Mouse (Mus musculus): Measurements from ENCODE around the gene Ttc28.
"Not testable (repeated sequence)": the region's sequence is repeated elsewhere in the genome, so short reads cannot be mapped to it uniquely, and the experiment has no call there.

Ttc28 gene

DNA sequence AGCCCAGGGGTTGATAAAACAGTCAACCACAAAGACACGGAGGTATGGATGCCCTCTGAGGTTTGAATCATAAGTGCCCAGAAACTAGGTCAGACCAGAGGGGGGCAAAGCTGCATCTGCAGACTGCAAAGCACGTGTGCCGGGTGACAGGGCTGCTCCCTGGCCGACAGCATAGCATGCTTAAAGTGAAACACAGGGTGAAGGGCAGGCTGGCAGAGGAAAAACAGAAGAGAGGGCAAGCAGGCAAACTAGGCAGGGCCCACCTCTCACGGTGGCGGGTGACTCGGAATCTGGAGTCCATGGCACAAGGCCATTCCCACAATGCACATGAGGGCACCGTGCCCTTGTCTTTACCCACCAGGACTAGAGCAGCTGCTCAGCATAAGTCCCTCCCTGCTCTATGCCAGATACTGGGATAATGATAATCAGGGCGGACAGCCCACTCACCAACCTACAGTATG, 357.6 kb downstream of the Ttc28 start:
- DNase-seq (ENCODE audit: low spot score in 2 of 2) = no peak

DNA sequence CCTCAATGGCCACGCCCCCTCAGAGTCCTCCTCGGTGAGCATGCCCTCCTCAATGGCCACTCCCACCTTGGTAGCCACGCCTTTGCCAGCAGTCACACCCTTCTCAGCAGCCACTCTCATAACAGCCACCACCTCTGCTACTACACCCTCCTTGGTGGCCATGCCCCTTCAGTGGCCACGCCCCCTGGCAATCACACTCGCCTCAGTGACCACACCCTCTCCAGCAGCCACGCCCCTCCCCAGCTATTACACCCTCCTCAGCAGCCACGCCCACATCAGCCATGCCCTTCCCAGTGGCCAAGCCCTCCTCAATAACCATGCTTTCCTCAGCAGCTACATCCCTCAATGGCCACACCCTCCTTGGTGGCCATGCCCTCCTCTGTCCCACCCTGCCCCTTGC, 359.6 kb downstream of the Ttc28 start:
- peak; percentile 25 to 39 for DNase-seq (ENCODE audit: low spot score in 2 of 2)

- DNase-seq (ENCODE audit: low spot score in 2 of 2) = no peak
Observed at GRCm38 (mm10) chr5:111243447-111244040, 363.9 kb downstream of the Ttc28 start.

GRCm38 (mm10) chr5:111244061-111244460, 364.5 kb downstream of the Ttc28 start:
- no peak for DNase-seq (ENCODE audit: low spot score in 2 of 2)

- DNase-seq (ENCODE audit: low spot score in 2 of 2) = no peak
Observed at GRCm38 (mm10) chr5:111247571-111248265, 368.1 kb downstream of the Ttc28 start.

DNA sequence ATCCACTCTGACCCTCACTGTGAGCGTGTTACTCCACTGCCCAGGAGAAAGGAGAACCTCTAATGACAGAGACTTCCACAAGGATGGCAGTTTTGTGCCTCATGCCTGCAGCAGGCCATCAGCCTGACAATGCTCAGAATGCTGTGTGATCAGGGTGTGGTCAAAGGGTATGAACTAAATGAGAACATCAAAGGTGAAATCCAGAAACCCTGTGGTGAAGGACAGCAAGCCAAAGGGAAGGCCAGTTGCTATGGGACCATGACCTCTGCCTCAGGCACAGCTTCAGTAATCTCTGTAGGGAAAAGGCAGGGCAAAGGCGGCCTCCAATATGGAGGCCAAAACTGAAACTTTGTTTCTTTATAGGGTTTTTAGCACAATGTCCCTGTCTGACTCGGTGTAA, 372.5 kb downstream of the Ttc28 start:
- no peak for DNase-seq (ENCODE audit: low spot score in 2 of 2)

DNA sequence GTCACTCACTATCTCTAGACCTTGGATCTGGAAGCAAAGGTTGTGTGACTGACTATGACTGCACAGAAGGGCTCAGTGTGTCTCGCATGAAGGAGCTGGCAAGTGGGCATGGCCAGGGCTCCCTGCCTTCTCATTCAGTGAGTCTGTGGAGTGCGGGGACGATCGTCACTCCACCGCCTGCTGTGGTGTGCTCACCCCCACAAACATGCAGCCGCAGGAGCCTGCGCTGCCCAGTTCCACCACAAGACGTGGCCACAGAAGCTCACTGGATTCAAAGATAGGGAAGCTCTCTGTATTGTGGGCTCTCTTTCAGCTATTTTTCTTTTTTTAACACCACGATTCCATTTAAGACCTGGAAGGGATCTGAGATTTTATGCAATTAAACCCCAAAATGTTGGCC, 374.8 kb downstream of the Ttc28 start:
- no peak for DNase-seq (ENCODE audit: low spot score in 2 of 2)

DNA sequence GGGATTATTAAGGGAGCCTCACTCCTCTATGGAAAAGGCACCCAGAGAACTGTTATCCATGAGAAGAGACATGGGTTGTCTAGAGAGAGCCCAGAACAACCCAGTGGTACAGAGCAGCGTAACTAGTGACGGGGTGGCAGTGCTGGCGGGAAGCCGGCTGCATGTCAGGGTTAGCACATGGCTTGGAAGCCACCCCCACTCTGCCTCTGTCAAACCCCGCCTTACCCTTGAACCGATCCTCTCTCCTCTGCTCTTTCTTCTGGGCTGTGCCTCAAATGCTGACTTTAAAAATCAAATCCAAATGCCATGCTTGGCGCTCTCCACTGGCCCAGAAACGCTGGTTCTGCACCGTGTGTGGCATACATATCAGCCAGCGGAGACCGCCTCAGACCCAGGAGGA, 375.2 kb downstream of the Ttc28 start:
- DNase-seq (ENCODE audit: low spot score in 2 of 2) = no peak

DNA sequence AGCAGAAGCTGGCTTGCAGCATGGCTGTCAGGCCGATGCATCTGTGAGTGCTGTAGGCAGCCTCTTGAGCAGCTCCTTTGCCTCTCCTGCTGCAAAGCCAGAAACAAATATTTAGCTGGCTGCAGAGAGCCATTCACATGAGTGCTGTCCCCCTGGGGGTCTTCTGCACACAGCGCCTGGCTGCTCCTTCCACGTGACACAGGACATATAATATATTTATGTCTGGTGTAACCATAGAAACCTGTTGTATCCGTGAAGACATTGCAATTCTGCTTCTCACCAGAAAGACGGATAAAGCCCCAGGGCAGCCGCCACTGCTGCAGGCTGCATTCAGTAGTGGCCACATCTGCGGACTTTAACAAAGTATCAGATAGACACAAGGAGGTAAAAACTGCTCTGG, 376.6 kb downstream of the Ttc28 start:
- no peak for DNase-seq (ENCODE audit: low spot score in 2 of 2)

GRCm38 (mm10) chr5:111257127-111257526, 377.5 kb downstream of the Ttc28 start:
- DNase-seq (ENCODE audit: low spot score in 2 of 2) = no peak

DNA sequence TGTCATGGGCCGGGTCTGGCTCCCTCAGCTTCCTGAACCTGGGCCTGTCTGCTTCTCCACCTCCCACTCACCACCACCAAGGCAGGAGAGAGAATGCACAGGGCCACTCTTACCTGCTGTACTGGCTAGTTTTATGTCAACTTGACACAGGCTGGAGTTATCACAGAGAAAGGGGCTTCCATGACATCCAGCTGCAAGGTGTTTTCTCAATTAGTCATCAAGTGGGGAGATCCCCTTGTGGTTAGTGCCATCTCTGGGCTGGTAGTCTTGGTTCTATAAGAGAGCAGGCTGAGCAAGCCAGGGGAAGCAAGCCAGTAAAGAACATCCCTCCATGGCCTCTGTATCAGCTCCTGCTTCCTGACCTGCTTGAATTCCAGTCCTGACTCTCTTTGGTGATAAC, 381.6 kb downstream of the Ttc28 start:
- DNase-seq (ENCODE audit: low spot score in 2 of 2) = not testable (repeated sequence)

DNA sequence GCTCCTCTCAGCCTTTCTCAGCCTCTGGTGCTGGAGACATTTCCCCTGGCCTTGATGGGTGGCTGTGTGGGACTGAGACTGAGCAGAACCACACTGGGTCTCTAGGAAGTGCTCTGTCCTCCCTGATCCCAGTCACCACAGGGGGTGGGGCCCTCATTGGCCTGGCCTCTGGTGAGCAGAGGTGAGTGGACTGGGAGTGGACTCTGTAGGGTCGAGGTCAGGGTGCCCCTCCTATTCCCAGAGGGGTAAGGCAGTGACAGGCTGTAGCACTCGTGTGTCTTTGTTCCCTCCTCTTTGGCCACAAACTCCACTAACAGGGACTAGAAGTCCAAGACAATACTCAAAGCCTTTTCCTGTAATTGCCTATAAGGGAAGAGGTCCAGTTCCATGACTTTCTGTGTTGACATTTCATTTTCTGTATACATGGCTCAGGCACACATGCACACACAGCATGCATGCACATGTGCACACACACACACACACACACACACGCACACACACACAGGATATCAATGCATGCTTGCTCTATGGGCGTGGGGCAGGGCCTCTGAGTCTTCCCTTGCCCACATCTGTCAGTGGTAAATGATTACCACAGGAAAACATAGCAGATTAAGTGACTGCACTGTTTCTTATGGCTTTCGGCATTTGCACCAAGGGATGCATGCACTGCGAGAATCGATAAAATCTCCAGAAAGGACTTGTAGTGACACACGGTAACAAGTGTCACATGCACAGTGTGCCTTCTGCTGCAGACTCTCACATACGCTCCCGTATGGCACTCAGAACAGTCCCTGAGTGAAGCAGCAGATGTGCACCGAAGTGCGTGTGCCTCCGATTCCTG, 382.4 kb downstream of the Ttc28 start:
- no peak for DNase-seq (ENCODE audit: low spot score in 2 of 2)

DNA sequence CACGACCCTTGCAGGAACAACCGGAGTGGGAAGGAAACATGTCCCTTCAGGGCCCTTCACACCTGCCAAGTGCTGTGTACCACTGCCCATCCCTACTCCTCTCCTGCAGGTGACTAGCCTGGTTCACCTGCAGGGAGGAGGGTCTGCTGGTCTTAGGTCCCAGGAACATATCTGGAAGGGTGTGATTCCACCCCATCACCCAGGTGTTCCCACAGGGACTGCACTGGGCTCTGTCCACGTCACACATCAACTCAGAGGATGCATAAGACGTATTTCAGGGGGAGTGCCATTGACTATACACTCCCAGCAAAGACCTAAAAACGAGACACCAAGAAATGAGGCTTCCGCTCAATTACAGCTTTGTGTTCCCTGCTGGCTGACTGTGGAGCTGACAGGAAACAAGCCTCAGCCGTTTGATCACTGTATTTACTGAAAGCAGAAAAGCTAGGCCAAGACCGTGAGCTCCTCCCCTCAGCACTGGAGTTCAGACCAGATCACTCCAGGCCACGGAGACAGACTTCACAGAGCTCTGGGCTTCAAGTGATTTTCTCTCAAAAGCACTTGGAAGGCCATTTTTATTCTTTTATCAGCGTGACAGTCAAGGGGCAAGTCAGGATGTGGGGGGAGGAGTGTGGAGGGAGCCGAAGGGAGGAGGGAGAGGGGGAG, 383.1 kb downstream of the Ttc28 start:
- no peak for DNase-seq (ENCODE audit: low spot score in 2 of 2)

DNA sequence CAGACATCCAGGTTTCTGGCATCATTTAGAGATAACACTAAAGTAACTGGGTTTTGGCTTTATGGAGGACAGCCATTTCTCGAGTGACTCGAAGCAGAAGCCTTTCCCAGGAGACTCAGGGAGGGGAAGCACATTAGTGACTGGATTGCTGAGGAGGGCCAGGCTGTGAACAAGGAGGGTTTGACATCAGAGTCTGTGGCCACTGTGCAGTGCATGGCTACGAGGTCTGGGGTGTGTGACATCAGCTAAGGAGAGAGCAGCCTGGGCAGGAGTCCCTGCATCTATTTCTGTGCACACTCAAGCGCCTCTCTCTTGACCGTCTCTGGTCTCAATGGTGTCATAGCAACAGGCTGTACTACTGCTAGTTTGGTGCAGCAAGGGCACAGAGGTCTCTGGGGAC, 383.8 kb downstream of the Ttc28 start:
- DNase-seq (ENCODE audit: low spot score in 2 of 2) = no peak

DNA sequence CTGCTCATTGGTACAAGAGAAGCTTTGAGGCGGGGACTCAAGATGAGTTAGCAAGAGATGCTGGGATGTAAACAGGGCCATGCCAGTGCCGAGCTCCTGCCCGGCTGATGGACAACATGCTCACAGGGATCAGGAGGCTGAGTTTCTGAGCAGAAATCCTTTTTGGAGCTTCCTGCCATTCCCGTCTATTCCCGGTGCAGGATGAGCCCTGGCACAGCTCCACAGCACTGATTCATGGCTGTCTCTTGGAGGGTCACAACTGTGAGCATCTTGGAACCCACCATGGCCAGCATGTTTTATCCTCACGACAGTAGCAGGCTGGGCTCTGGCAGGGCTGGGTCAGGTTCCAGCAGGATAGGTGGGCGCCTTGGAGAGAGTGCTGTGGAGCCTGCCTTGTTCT, 384.9 kb downstream of the Ttc28 start:
- no peak for DNase-seq (ENCODE audit: low spot score in 2 of 2)

DNA sequence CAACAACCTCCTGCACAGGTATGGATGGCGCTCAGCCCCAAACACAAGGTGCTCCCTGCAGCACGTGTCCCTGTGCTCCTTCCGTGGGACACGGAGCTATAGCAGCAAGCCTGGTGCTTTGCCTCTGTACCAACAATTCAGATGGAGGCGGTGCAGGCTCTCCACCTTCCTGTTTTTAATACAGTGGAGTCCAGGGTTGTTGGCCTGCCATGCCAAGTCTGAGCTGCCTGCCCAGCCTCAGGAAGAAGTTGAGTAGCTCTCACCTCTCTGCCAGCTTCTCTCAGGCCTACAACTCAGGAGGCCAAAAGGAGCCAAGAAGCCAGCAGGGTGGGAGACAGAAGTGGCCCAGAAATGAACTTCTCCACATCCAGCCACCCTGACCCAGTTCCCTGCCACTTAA, 387.1 kb downstream of the Ttc28 start:
- no peak for DNase-seq (ENCODE audit: low spot score in 2 of 2)

DNA sequence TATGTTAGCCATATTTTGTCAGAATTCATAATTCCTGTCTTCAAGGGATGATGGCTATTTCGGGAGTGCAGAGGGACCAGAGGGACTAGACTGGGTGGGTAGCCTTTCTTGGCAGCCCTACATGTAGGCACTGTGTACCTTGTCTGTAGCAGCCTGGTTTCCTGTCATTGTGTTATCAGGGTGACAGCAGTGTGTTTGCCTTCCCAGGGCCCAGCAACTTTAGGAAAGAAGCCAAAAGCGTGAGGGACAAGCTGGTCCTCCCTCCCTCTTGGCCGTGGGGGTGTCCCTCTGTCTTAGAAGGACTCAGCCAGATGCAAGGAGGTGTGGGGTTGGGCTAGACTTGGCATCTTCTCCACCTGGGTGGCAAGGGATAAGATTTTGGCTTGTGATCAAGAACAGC, 387.5 kb downstream of the Ttc28 start:
- no peak for DNase-seq (ENCODE audit: low spot score in 2 of 2)

- no peak for DNase-seq (ENCODE audit: low spot score in 2 of 2)
Observed at GRCm38 (mm10) chr5:111268852-111269251, 389.2 kb downstream of the Ttc28 start.

GRCm38 (mm10) chr5:111269613-111270205, 390.1 kb downstream of the Ttc28 start:
- DNase-seq (ENCODE audit: low spot score in 2 of 2) = peak; percentile 25 to 58

DNA sequence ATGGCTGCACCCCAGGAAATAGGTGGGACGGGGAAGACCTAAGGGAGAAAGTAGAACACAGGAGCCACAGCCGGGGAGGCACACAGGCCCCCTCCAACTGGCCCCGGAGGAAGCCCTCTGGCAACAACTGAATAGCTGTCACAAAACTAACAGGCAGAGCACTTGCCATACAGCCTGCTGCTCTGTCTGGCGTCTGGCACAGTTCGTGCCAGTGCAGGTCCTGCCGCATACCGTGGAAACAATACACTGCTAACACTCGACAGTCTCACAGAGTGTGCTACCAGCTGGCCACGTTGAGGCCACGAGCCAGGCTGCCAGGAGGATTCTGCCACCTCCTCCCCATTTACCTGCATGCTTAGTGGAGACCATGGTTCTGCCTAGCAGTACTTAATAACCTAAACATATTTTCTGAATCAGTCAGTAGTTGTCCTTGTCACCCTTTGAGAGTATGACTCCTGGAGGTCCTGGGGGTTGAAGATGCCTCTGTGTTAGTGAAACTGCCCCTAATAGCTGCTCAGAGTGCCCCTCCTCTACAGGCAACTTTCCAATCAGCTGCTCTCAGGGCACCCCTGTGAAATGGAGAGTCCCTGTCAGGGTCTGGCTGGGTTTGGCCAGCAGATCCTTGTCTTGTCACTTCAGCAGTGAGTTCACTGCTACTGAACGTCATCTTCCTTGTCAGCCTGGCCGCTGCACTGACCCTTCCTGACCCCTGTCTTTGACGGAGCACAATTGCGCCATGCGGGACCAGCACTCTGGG, 390.8 kb downstream of the Ttc28 start:
- no peak for DNase-seq (ENCODE audit: low spot score in 2 of 2)

GRCm38 (mm10) chr5:111273589-111273988, 394.0 kb downstream of the Ttc28 start:
- peak; percentile 43 to 68 for DNase-seq (ENCODE audit: low spot score in 2 of 2)
